In genomic region chr3:77666366-77666765, GRCm38 (mm10) we compare ENCODE assay signal across 26 mouse cellular contexts.
DNase-seq lines count a peak whose midpoint lies in the region; ATAC-seq lines count a peak whose summit lies in the region.
"Had no signal": no experiment of that assay in that cellular context is flagged by ENCODE, and none has a peak within 500 bp of the region (broad histone marks: within the 10 kb centered on the region; RNA-seq: fewer than 3 reads in every experiment).

No protein-coding gene starts in this region.

- DNase-seq in midbrain, embryonic 11.5 days (ENCODE audit: low spot score, missing footprints), result peak; percentile 49
- DNase-seq in cerebellum, adult 11-12 months, result peak; percentile 79
- DNase-seq in cerebellum, adult 9-11 months, result peak; percentile 84
- no peak for DNase-seq in adrenal gland, postnatal 25 days
- DNase-seq in embryonic facial prominence, embryonic 10.5 days (ENCODE audit: low spot score), result no peak
- no peak for DNase-seq in lung, postnatal 14 days
- DNase-seq: adrenal gland, postnatal 36 days; embryo, embryonic 11 days; gastrocnemius, postnatal 14 days; heart, postnatal 14 days; kidney, adult 2 months; layer of hippocampus, adult 9-11 months; lung, embryonic 14.5 days; retina, postnatal 1 day; right cerebral cortex, postnatal 14 days; thymus, postnatal 14 days had no signal

- no peak overlapping the region for H3K4me2 ChIP-seq in midbrain, embryonic 11.5 days
- H3K4me2 ChIP-seq in midbrain, embryonic 13.5 days (replicated peaks), result no peak overlapping the region
- H3K4me2 ChIP-seq: embryonic facial prominence, embryonic 13.5 days; forebrain, embryonic 12.5 days; intestine, embryonic 15.5 days; limb, embryonic 12.5 days; liver, embryonic 15.5 days; lung, embryonic 14.5 days had no signal

- whole genome bisulfite sequencing in midbrain, embryonic 11.5 days, result 86% methylated on average over 2 of the region's 2 CpGs
- 86% methylated on average over 2 of the region's 2 CpGs for WGBS in midbrain, embryonic 13.5 days
- 87% methylated on average over 2 of the region's 2 CpGs for WGBS in embryonic facial prominence, embryonic 10.5 days

- H3K9me3 ChIP-seq in midbrain, embryonic 11.5 days (ENCODE audit: control insufficient read depth, low read length), result no peaks in the 10 kb centered on the region
- no peaks in the 10 kb centered on the region for H3K9me3 ChIP-seq in midbrain, embryonic 13.5 days
- no peaks in the 10 kb centered on the region for H3K9me3 ChIP-seq in embryonic facial prominence, embryonic 10.5 days
- H3K9me3 ChIP-seq: embryonic facial prominence, embryonic 13.5 days; forebrain, embryonic 12.5 days; intestine, embryonic 15.5 days; limb, embryonic 12.5 days; liver, embryonic 15.5 days; midbrain, embryonic 10.5 days had no signal

- H3K36me3 ChIP-seq in midbrain, embryonic 11.5 days (ENCODE audit: control insufficient read depth, insufficient read depth, low read length), result no peaks in the 10 kb centered on the region
- no peaks in the 10 kb centered on the region for H3K36me3 ChIP-seq in midbrain, embryonic 13.5 days
- no peaks in the 10 kb centered on the region for H3K36me3 ChIP-seq in embryonic facial prominence, embryonic 10.5 days (replicated peaks)
- H3K36me3 ChIP-seq: embryonic facial prominence, embryonic 13.5 days; forebrain, embryonic 12.5 days; intestine, embryonic 15.5 days; limb, embryonic 12.5 days; liver, embryonic 15.5 days; midbrain, embryonic 10.5 days had no signal

- H3K27ac ChIP-seq in midbrain, embryonic 11.5 days (ENCODE audit: low read depth, low read length), result no peak overlapping the region
- H3K27ac ChIP-seq in midbrain, embryonic 13.5 days, result no peak overlapping the region
- no peak overlapping the region for H3K27ac ChIP-seq in embryonic facial prominence, embryonic 10.5 days (replicated peaks)
- H3K27ac ChIP-seq: embryonic facial prominence, embryonic 13.5 days; forebrain, embryonic 12.5 days; intestine, embryonic 15.5 days; kidney, postnatal 0 days; limb, embryonic 12.5 days; liver, embryonic 15.5 days; midbrain, embryonic 10.5 days had no signal

- H3K9ac ChIP-seq in midbrain, embryonic 11.5 days (ENCODE audit: low read length), result no peak overlapping the region
- H3K9ac ChIP-seq in midbrain, embryonic 13.5 days (replicated peaks), result no peak overlapping the region
- H3K9ac ChIP-seq: embryonic facial prominence, embryonic 13.5 days; forebrain, embryonic 12.5 days; intestine, embryonic 15.5 days; limb, embryonic 12.5 days; liver, embryonic 15.5 days; lung, embryonic 14.5 days had no signal

- no peaks in the 10 kb centered on the region for H3K4me1 ChIP-seq in midbrain, embryonic 11.5 days (ENCODE audit: control insufficient read depth, insufficient read depth, low read length)
- H3K4me1 ChIP-seq in midbrain, embryonic 13.5 days (replicated peaks), result no peaks in the 10 kb centered on the region
- H3K4me1 ChIP-seq in embryonic facial prominence, embryonic 10.5 days, result no peaks in the 10 kb centered on the region
- H3K4me1 ChIP-seq: embryonic facial prominence, embryonic 13.5 days; forebrain, embryonic 12.5 days; intestine, embryonic 15.5 days; limb, embryonic 12.5 days; liver, embryonic 15.5 days; midbrain, embryonic 10.5 days had no signal

- no peak overlapping the region for H3K4me3 ChIP-seq in midbrain, embryonic 11.5 days (ENCODE audit: low read depth, low read length)
- H3K4me3 ChIP-seq in midbrain, embryonic 13.5 days (replicated peaks), result no peak overlapping the region
- H3K4me3 ChIP-seq in embryonic facial prominence, embryonic 10.5 days, result no peak overlapping the region
- H3K4me3 ChIP-seq: embryonic facial prominence, embryonic 13.5 days; erythroblast, embryonic 14.5 days; forebrain, embryonic 12.5 days; intestine, embryonic 15.5 days; limb, embryonic 12.5 days; liver, embryonic 15.5 days; midbrain, embryonic 10.5 days had no signal

- ATAC-seq in midbrain, embryonic 11.5 days (ENCODE audit: low FRiP score), result no peak
- no peak for ATAC-seq in midbrain, embryonic 13.5 days
- ATAC-seq: hindbrain, embryonic 16.5 days; intestine, embryonic 15.5 days had no signal

- H3K27me3 ChIP-seq in midbrain, embryonic 11.5 days (ENCODE audit: control insufficient read depth, insufficient read depth, low read length), result no peaks in the 10 kb centered on the region
- no peaks in the 10 kb centered on the region for H3K27me3 ChIP-seq in midbrain, embryonic 13.5 days
- H3K27me3 ChIP-seq in embryonic facial prominence, embryonic 10.5 days (replicated peaks; ENCODE audit: low read depth, poor library complexity, severe bottlenecking), result no peaks in the 10 kb centered on the region
- H3K27me3 ChIP-seq: embryonic facial prominence, embryonic 13.5 days; forebrain, embryonic 12.5 days; intestine, embryonic 15.5 days; limb, embryonic 12.5 days; liver, embryonic 15.5 days had no signal

Comparison
In these comparisons a context has a peak if more than half of its experiments do, and no peak if none do; other contexts are left out.
1. DNase-seq: peak in midbrain, embryonic 11.5 days (single experiment), cerebellum, adult 11-12 months (single experiment) and cerebellum, adult 9-11 months (single experiment); none in adrenal gland, postnatal 25 days (single experiment), embryonic facial prominence, embryonic 10.5 days (single experiment) and lung, postnatal 14 days (single experiment).